Mouse (Mus musculus) neural tube, embryonic 12.5 days (tissue): ENCODE results near the gene Rfx8. TPM values are rescaled to one million over a fixed set of nuclear protein-coding genes. Genes with fewer than 3 reads are reported as not detected.
A peak's percentile ranks its signal among the peaks of the same experiment; 100 is the strongest.

Experiments used
- ATAC-seq: fragments of 200-750 bp; cut with Nextera tagmentation; 2 replicates; pipeline ENCODE4 v1.8.0; 2017; ENCODE audit warnings: low read depth, mild to moderate bottlenecking, moderate TSS enrichment, moderate library complexity; ENCODE audit not compliant: low FRiP score
- H3K27ac ChIP-seq: fragments of 300-500 bp; sonication (generic); 2 replicates; pipeline ENCODE4 v1.5.1; 2016
- H3K27me3 ChIP-seq: fragments of 300-500 bp; sonication (generic); replicated peaks from 2 replicates; pipeline ENCODE4 v1.6.1; 2016; ENCODE audit warnings: mild to moderate bottlenecking
- H3K36me3 ChIP-seq: fragments of 300-500 bp; sonication (generic); 2 replicates; pipeline ENCODE4 v1.6.1; 2016; ENCODE audit warnings: mild to moderate bottlenecking
- H3K4me1 ChIP-seq: fragments of 300-500 bp; sonication (generic); 2 replicates; pipeline ENCODE4 v1.6.1; 2016
- H3K4me2 ChIP-seq: fragments of 300-500 bp; sonication (generic); replicated peaks from 2 replicates; pipeline ENCODE4 v1.6.1; 2016; ENCODE audit warnings: mild to moderate bottlenecking
- H3K4me3 ChIP-seq: fragments of 300-500 bp; sonication (generic); 2 replicates; pipeline ENCODE4 v1.5.1; 2016
- H3K9ac ChIP-seq: fragments of 300-500 bp; sonication (generic); 2 replicates; pipeline ENCODE4 v1.6.1; 2016; ENCODE audit warnings: mild to moderate bottlenecking
- H3K9me3 ChIP-seq: fragments of 300-500 bp; sonication (generic); 2 replicates; pipeline ENCODE4 v1.6.1; 2016; ENCODE audit warnings: mild to moderate bottlenecking
- WGBS: fragments of 180-500 bp; shearing (Covaris S2); methylation state at CpG from one replicate; pipeline ENCODE4 v1.1.7; 2016; 5-methylcytosine and 5-hydroxymethylcytosine counted together
- polyA plus RNA-seq: library from polyadenylated mRNA; unstranded; fragments of >200 nt; fragmentation: Nextera tagmentation; extraction: Ambion mirVana; gene quantifications from 2 replicates; pipeline ENCODE4 v1.2.1, GENCODE M21; 2016

Rfx8 gene
- 0.27 TPM in 1 of 2 replicates, not detected in the other for polyA plus RNA-seq

DNA sequence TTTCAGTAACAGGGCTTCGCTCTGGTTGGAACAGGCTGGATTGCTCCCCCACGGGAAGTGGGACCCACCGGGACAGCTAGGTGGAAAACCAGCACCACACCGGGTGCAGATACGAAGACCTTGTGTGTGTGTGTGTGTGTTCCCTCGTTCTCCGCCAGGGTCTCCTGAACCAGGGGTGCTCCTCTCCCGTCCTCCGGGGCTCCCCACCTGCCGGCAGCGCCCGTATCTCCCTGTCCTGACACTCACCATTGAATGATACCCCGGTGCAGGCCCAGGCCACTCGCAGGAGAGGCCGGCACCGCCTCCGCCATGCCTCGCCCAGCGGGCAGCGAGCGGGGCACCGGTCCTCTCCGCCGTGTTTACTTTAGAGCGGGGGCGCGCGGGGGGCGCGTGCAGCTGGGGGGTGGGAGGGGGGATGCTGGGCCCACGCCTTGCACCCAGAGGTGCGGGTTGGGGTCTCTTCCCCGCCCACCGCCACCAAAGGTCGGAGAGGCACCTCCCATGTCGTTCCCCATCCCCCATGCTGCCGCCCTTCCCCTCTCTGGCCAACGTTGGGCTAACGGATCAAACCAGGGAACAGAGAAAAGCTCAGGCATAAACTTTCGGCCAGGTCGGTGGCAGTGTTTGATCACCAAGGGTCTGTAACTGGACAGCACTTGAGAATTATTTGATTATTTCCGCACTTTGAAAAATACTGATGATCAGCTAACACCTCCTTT lies at the start of gene Rfx8:
Rfx8 (minus strand) TSS at position 366 of the 719 bp plus-strand sequence.
- no peaks in the 10 kb centered on the region for H3K36me3 ChIP-seq
- peak; percentile 80 for ATAC-seq
- H3K9ac ChIP-seq, result peak within 1 kb of the TSS; percentile 83
- WGBS, result 1% methylated on average over 42 of the region's 42 CpGs
- H3K4me3 ChIP-seq, result peak within 1 kb of the TSS; percentile 58
- H3K4me2 ChIP-seq, result peak within 1 kb of the TSS; percentile 96
- H3K27me3 ChIP-seq, result no peaks in the 10 kb centered on the region
- no peaks in the 10 kb centered on the region for H3K9me3 ChIP-seq
- 0 out of 2 replicates have a peak, but pooled peaks cover 7% of the 10 kb centered on the region for H3K4me1 ChIP-seq
- H3K27ac ChIP-seq, result no peak within 1 kb of the TSS

DNA sequence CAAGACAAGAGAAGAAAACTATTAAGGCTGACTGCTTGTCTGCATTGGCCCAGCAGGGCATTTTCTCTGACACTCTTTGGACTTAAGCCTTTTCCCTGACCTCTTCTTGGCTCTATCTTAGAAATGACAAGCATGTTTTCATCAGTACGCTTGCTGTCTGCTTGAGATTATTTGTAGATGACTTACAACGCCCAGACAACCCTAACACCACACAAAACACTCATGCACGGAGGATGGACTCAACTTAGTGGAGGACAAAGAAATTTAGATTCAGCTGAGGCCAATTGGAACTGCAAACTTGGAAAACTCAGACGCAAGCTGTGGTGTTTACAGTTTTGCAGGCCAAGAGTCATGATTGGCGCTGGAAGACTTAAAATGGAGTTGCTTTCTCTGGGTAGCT lies 49.6 kb upstream of the Rfx8 start:
- WGBS, result 81% methylated on average over 5 of the region's 5 CpGs
- Histone ChIP-seq H3K9ac (no peak overlapping the region), H3K27me3 (no peaks in the 10 kb centered on the region), H3K27ac (no peak overlapping the region), H3K4me2 (no peak overlapping the region), H3K9me3 (no peaks in the 10 kb centered on the region), H3K4me3 (no peak overlapping the region), H3K4me1 (peaks cover 16% of the 10 kb centered on the region; the same call in 1 of the 2 replicates), H3K36me3 (no peaks in the 10 kb centered on the region)
- no peak for ATAC-seq

GRCm38 (mm10) chr1:39768017-39768416 lies 47.2 kb upstream of the Rfx8 start:
- no peak for ATAC-seq
- Histone ChIP-seq H3K4me2 (no peak overlapping the region), H3K9ac (no peak overlapping the region), H3K4me3 (no peak overlapping the region), H3K9me3 (no peaks in the 10 kb centered on the region), H3K4me1 (peaks cover 9% of the 10 kb centered on the region; the same call in 1 of the 2 replicates), H3K27ac (no peak overlapping the region), H3K27me3 (no peaks in the 10 kb centered on the region), H3K36me3 (no peaks in the 10 kb centered on the region)
- WGBS, result 86% methylated on average over 3 of the region's 3 CpGs

DNA sequence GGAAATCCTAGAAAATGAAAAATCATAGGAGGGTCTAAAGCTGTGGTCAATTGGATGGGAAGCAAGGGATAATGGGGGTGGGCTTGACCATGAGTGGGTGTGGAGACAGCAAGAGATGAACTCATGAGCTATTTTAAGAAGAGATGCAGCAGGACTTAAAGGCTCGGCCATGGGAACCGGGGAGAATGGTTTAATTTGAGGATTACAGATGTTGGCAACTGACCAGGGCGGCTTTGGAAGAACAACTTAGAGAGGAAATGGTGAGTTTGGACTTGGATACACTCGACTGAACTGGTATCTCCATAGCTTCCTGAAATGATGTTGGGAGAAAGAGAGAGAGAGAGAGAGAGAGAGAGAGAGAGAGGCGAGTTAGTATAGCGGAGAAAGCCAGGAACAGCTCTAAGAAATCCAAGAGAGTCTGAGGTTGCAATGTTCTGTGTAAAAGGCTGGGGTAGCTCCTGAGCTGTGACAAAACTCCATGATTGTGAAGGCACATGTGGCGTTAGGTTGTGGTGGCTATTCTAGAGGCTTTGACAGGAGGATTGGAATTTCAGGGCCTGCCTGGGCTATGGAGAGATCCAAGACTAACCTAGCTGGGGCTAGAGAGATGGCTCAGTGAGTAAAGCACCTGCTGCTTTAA lies 45.2 kb upstream of the Rfx8 start:
- H3K9ac ChIP-seq, result no peak overlapping the region
- H3K4me3 ChIP-seq, result no peak overlapping the region
- no peak overlapping the region for H3K27ac ChIP-seq
- no peaks in the 10 kb centered on the region for H3K9me3 ChIP-seq
- peaks cover 11% of the 10 kb centered on the region for H3K4me1 ChIP-seq
- no peaks in the 10 kb centered on the region for H3K36me3 ChIP-seq
- no peak overlapping the region for H3K4me2 ChIP-seq
- H3K27me3 ChIP-seq, result no peaks in the 10 kb centered on the region
- ATAC-seq, result no peak
- WGBS, result 90% methylated on average over 7 of the region's 7 CpGs

GRCm38 (mm10) chr1:39762025-39762370 lies 41.2 kb upstream of the Rfx8 start:
- Histone ChIP-seq H3K36me3 (no peaks in the 10 kb centered on the region), H3K27me3 (no peaks in the 10 kb centered on the region), H3K9me3 (no peaks in the 10 kb centered on the region), H3K4me1 (peaks cover 15% of the 10 kb centered on the region), H3K9ac (no peak overlapping the region), H3K4me2 (peak overlapping the region; percentile 37), H3K27ac (no peak overlapping the region), H3K4me3 (no peak overlapping the region)
- 4% methylated on average over 10 of the region's 10 CpGs for WGBS
- ATAC-seq, result peak; percentile 67

GRCm38 (mm10) chr1:39761211-39762024 lies 40.6 kb upstream of the Rfx8 start:
- ATAC-seq, result peak; percentile 64
- no peak overlapping the region for H3K27ac ChIP-seq
- no peak overlapping the region for H3K4me3 ChIP-seq

DNA sequence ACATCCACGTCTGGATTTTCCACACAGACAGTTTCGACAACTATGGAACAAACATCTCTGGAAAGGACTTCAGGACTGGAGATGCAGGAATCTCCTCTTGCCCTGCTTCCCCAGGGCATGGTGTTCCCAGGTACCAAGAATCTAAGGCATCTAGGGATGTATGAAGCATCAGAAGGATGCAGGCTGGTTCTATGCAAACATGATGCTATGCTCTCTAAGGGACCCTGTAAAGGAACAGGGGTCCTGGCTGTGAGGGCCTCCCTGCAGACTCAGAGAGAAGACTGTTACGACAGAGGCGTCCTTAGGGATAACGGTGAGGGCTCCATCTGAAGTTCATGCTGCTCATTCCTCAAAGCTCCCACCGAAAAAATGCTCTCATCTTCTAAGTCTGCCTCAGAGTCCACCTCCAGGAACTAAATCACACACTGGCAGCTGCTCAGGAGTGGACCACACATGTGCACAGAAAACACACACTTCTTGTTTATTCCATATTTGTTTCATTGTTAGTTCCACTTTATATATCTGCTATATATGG lies 39.5 kb upstream of the Rfx8 start:
- Histone ChIP-seq H3K4me3 (no peak overlapping the region), H3K36me3 (no peaks in the 10 kb centered on the region), H3K4me2 (no peak overlapping the region), H3K27me3 (no peaks in the 10 kb centered on the region), H3K9me3 (no peaks in the 10 kb centered on the region), H3K27ac (no peak overlapping the region), H3K9ac (no peak overlapping the region), H3K4me1 (peaks cover 15% of the 10 kb centered on the region)
- 77% methylated on average over 6 of the region's 6 CpGs for WGBS
- no peak for ATAC-seq

More at GRCm38 (mm10) chr1:39761211-39762024, 40.6 kb upstream of the Rfx8 start:
- no peaks in the 10 kb centered on the region for H3K27me3 ChIP-seq
- H3K9me3 ChIP-seq, result no peaks in the 10 kb centered on the region
- WGBS, result 3% methylated on average over 22 of the region's 22 CpGs
- H3K9ac ChIP-seq, result no peak overlapping the region
- peak overlapping the region; percentile 37 for H3K4me2 ChIP-seq
- peaks cover 15% of the 10 kb centered on the region for H3K4me1 ChIP-seq
- H3K36me3 ChIP-seq, result no peaks in the 10 kb centered on the region

- Histone ChIP-seq H3K9me3 (no peaks in the 10 kb centered on the region), H3K4me2 (no peak overlapping the region), H3K9ac (no peak overlapping the region), H3K4me1 (peaks cover 15% of the 10 kb centered on the region), H3K27me3 (no peaks in the 10 kb centered on the region), H3K27ac (no peak overlapping the region), H3K4me3 (no peak overlapping the region), H3K36me3 (no peaks in the 10 kb centered on the region)
- no peak for ATAC-seq
- 57% methylated on average over 9 of the region's 9 CpGs for WGBS
Observed at GRCm38 (mm10) chr1:39759231-39760175, 38.7 kb upstream of the Rfx8 start.

DNA sequence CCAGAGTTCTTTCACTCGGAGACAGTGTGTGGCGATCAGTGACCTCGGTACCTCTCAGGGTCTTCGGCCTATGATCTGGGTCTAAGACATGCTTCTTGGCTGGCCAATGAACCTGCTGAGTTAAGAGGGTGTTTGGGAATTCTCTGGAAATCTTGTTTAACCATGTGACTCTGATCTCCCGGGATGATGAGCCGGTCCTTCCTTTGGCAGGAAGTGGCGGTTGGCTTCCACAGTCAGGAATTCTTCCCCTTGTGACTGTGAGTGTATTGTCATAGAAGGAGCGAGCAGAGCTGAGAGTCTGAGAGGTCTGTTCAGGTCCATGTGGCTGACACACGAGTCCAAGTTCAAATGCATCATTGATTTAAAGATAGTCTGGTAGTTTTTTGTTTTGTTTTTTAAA lies 37.4 kb upstream of the Rfx8 start:
- no peak for ATAC-seq
- Histone ChIP-seq H3K36me3 (no peaks in the 10 kb centered on the region), H3K4me1 (peaks cover 15% of the 10 kb centered on the region), H3K27ac (no peak overlapping the region), H3K9ac (no peak overlapping the region), H3K4me2 (no peak overlapping the region), H3K9me3 (no peaks in the 10 kb centered on the region), H3K27me3 (no peaks in the 10 kb centered on the region), H3K4me3 (no peak overlapping the region)
- WGBS, result 80% methylated on average over 9 of the region's 9 CpGs

DNA sequence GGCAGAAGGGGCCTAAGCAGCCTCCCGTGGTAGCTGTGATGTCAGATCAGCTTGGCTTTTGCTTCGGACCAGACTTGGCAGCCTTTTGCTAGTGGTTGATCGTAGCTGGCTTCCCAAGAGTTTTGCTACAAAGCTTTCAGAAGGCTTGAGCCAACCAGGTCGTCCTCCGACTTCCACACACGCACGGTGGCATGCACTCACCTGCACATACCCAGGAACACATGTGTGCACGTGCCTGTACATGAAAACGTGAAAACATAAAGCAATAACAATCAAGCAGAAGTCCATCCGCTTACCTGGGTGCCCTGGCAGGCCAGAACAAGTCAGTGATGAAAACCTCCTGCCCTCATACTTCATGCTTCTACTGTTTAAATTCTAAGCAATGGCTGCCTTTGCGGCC lies 36.2 kb upstream of the Rfx8 start:
- Histone ChIP-seq H3K4me3 (no peak overlapping the region), H3K9me3 (no peaks in the 10 kb centered on the region), H3K4me1 (peaks cover 9% of the 10 kb centered on the region), H3K36me3 (no peaks in the 10 kb centered on the region), H3K27me3 (no peaks in the 10 kb centered on the region), H3K4me2 (no peak overlapping the region), H3K27ac (no peak overlapping the region), H3K9ac (no peak overlapping the region)
- 89% methylated on average over 11 of the region's 11 CpGs for WGBS
- no peak for ATAC-seq

- Histone ChIP-seq H3K27me3 (no peaks in the 10 kb centered on the region), H3K4me2 (no peak overlapping the region), H3K36me3 (no peaks in the 10 kb centered on the region), H3K4me3 (no peak overlapping the region), H3K27ac (no peak overlapping the region), H3K9me3 (no peaks in the 10 kb centered on the region), H3K4me1 (peaks cover 8% of the 10 kb centered on the region), H3K9ac (no peak overlapping the region)
- WGBS, result 85% methylated on average over 13 of the region's 13 CpGs
- no peak for ATAC-seq
Observed at GRCm38 (mm10) chr1:39754224-39754957, 33.6 kb upstream of the Rfx8 start.
